Mouse (Mus musculus) embryonic fibroblast, embryonic 13.5 days (primary cell): Measurements from ENCODE around the gene Btnl9. TPM values are rescaled to one million over a fixed set of nuclear protein-coding genes. Genes with fewer than 3 reads are reported as not detected.
"Not testable (repeated sequence)": the region's sequence is repeated elsewhere in the genome, so short reads cannot be mapped to it uniquely, and the experiment has no call there.

Experiments used
- H3K27ac ChIP-seq: 2 replicates; pipeline ENCODE4 v1.5.1; 2012; ENCODE audit warnings: low read length, control low read depth, inconsistent platforms; ENCODE audit not compliant: insufficient read depth
- H3K4me1 ChIP-seq: 2 replicates; pipeline ENCODE4 v1.6.1; 2011; ENCODE audit warnings: low read length; ENCODE audit not compliant: control insufficient read depth, insufficient read depth
- H3K4me3 ChIP-seq: 2 replicates; pipeline ENCODE4 v1.5.1; 2011; ENCODE audit warnings: mild to moderate bottlenecking, control low read depth, low read length; ENCODE audit not compliant: insufficient read depth
- CTCF ChIP-seq: IDR thresholded peaks from 2 replicates; pipeline ENCODE4 v1.5.1; 2011; ENCODE audit warnings: mild to moderate bottlenecking, control low read depth, low read length, moderate library complexity, borderline replicate concordance; ENCODE audit not compliant: insufficient read depth
- POLR2A ChIP-seq: IDR thresholded peaks from 2 replicates; pipeline ENCODE4 v1.6.1; 2011; ENCODE audit warnings: low read depth, mild to moderate bottlenecking, control low read depth, low read length, moderate library complexity
- polyA plus RNA-seq: library from polyadenylated mRNA; stranded (reverse); fragments of >200 nt; gene quantifications from 2 replicates; pipeline ENCODE4 v1.2.4, GENCODE M21; 2011; ENCODE audit warnings: low read depth; ENCODE audit not compliant: missing spikeins, insufficient read length

The Btnl9 gene
- polyA plus RNA-seq, 1 experiment = not detected

GRCm38 (mm10) chr11:49186452-49186851, 507 bp downstream of the Btnl9 start:
- Histone ChIP-seq H3K4me1 (peaks cover 3% of the 10 kb centered on the region; the same call in 1 of the 2 replicates), H3K27ac (no peak overlapping the region), H3K4me3 (no peak overlapping the region)
- TF ChIP-seq CTCF = no peak
- no peak for TF ChIP-seq POLR2A

GRCm38 (mm10) chr11:49183172-49183571, 3.8 kb downstream of the Btnl9 start:
- Histone ChIP-seq H3K4me1 (no peaks in the 10 kb centered on the region), H3K4me3 (no peak overlapping the region), H3K27ac (no peak overlapping the region)
- TF ChIP-seq POLR2A (no peak), CTCF (no peak)

- H3K4me1 ChIP-seq, H3K27ac ChIP-seq, H3K4me3 ChIP-seq: not testable (repeated sequence)
Observed at GRCm38 (mm10) chr11:49176047-49176779, 10.7 kb downstream of the Btnl9 start.

- Histone ChIP-seq H3K4me1 (no peaks in the 10 kb centered on the region), H3K27ac (no peak overlapping the region)
- no peak for TF ChIP-seq POLR2A
- no peak for TF ChIP-seq CTCF
Observed at GRCm38 (mm10) chr11:49175345-49175744, 11.6 kb downstream of the Btnl9 start.

GRCm38 (mm10) chr11:49170576-49170975, 16.4 kb downstream of the Btnl9 start:
- Histone ChIP-seq H3K4me3 (no peak overlapping the region), H3K4me1 (no peaks in the 10 kb centered on the region)
- TF ChIP-seq POLR2A = no peak
- no peak for TF ChIP-seq CTCF

More at GRCm38 (mm10) chr11:49175345-49175744, 11.6 kb downstream of the Btnl9 start:
- no peak overlapping the region for H3K4me3 ChIP-seq

GRCm38 (mm10) chr11:49168839-49169611, 17.9 kb downstream of the Btnl9 start:
- no peak overlapping the region for H3K4me3 ChIP-seq
- no peak overlapping the region for H3K27ac ChIP-seq

More at GRCm38 (mm10) chr11:49170576-49170975, 16.4 kb downstream of the Btnl9 start:
- H3K27ac ChIP-seq = no peak overlapping the region

GRCm38 (mm10) chr11:49156821-49157814, 29.8 kb downstream of the Btnl9 start:
- Histone ChIP-seq H3K4me3 (no peak overlapping the region), H3K27ac (no peak overlapping the region), H3K4me1 (no peaks in the 10 kb centered on the region)
- TF ChIP-seq POLR2A (no peak), CTCF (no peak)

More at GRCm38 (mm10) chr11:49168839-49169611, 17.9 kb downstream of the Btnl9 start:
- no peak for TF ChIP-seq POLR2A
- TF ChIP-seq CTCF = no peak
- H3K4me1 ChIP-seq = no peaks in the 10 kb centered on the region

GRCm38 (mm10) chr11:49154077-49154476, 32.9 kb downstream of the Btnl9 start, which contains the start of gene Olfr1394:
Gene Olfr1394, plus strand, starts transcription at chr11:49154377.
- Histone ChIP-seq H3K27ac (no peak within 1 kb of the TSS), H3K4me3 (no peak within 1 kb of the TSS), H3K4me1 (no peaks in the 10 kb centered on the region)
- TF ChIP-seq CTCF (no peak), POLR2A (no peak)

- Histone ChIP-seq H3K27ac (no peak within 1 kb of the TSS), H3K4me1 (no peaks in the 10 kb centered on the region), H3K4me3 (no peak within 1 kb of the TSS)
- TF ChIP-seq CTCF (no peak), POLR2A (no peak)
Observed at GRCm38 (mm10) chr11:49141974-49142373, 45.0 kb downstream of the Btnl9 start, which contains the start of gene Olfr1395. Gene Olfr1395, plus strand, starts transcription at chr11:49142274.

GRCm38 (mm10) chr11:49124169-49124568, 62.8 kb downstream of the Btnl9 start:
- Histone ChIP-seq H3K27ac (no peak overlapping the region), H3K4me1 (no peaks in the 10 kb centered on the region), H3K4me3 (no peak overlapping the region)
- TF ChIP-seq CTCF (no peak), POLR2A (no peak)
